Mouse (Mus musculus) heart, embryonic 14.5 days (tissue): ENCODE data around the gene Il6ra. TPM values are rescaled to one million over a fixed set of nuclear protein-coding genes. Genes with fewer than 3 reads are reported as not detected.

Source experiments
- ATAC-seq: fragments of 200-750 bp; cut with Nextera tagmentation; 2 replicates; pipeline ENCODE4 v1.8.0; 2017; ENCODE audit warnings: low read depth, moderate TSS enrichment; ENCODE audit not compliant: insufficient number of reproducible peaks, insufficient read depth, low FRiP score
- H3K27ac ChIP-seq, 2 experiments: fragments of 200-500 bp in 1 of 2; fragments of 300-500 bp in 1 of 2; sonication (generic) in 1 of 2; replicated peaks in 1 of 2; 2 replicates each; pipeline ENCODE4 v1.5.1; 2012 to 2014; ENCODE audit warnings: low read depth in 2 of 2, low read length in 2 of 2, control low read depth in 1 of 2, mild to moderate bottlenecking in 1 of 2, mixed read lengths in 1 of 2; ENCODE audit not compliant: control insufficient read depth in 1 of 2, insufficient read depth in 1 of 2
- H3K27me3 ChIP-seq: fragments of 300-500 bp; sonication (generic); 2 replicates; pipeline ENCODE4 v1.6.1; 2014; ENCODE audit warnings: mild to moderate bottlenecking, low read length, control low read depth; ENCODE audit not compliant: control insufficient read depth, insufficient read depth
- H3K36me3 ChIP-seq: fragments of 300-500 bp; sonication (generic); 2 replicates; pipeline ENCODE4 v1.6.1; 2014; ENCODE audit warnings: mild to moderate bottlenecking, control low read depth, low read length, mixed read lengths; ENCODE audit not compliant: control insufficient read depth, insufficient read depth
- H3K4me1 ChIP-seq, 2 experiments: fragments of 200-500 bp in 1 of 2; fragments of 300-500 bp in 1 of 2; sonication (generic) in 1 of 2; 2 replicates each; pipeline ENCODE4 v1.6.1; 2012 to 2014; ENCODE audit warnings: low read length in 2 of 2, control low read depth in 1 of 2, mixed read lengths in 1 of 2; ENCODE audit not compliant: control insufficient read depth in 2 of 2, insufficient read depth in 2 of 2
- H3K4me2 ChIP-seq: fragments of 300-500 bp; sonication (generic); 2 replicates; pipeline ENCODE4 v1.6.1; 2014; ENCODE audit warnings: mild to moderate bottlenecking, low read length
- H3K4me3 ChIP-seq, 2 experiments: fragments of 200-500 bp in 1 of 2; fragments of 300-500 bp in 1 of 2; sonication (generic) in 1 of 2; 2 replicates each; pipeline ENCODE4 v1.5.1; 2012 to 2014; ENCODE audit warnings: low read length in 2 of 2, mild to moderate bottlenecking in 2 of 2, control low read depth in 1 of 2, low read depth in 1 of 2, moderate library complexity in 1 of 2; ENCODE audit not compliant: control insufficient read depth in 1 of 2, insufficient read depth in 1 of 2
- H3K9ac ChIP-seq: fragments of 300-500 bp; sonication (generic); 2 replicates; pipeline ENCODE4 v1.6.1; 2014; ENCODE audit warnings: mild to moderate bottlenecking, low read length
- H3K9me3 ChIP-seq: fragments of 300-500 bp; sonication (generic); 2 replicates; pipeline ENCODE4 v1.6.1; 2016; ENCODE audit warnings: low read length, control low read depth; ENCODE audit not compliant: control insufficient read depth
- WGBS: fragments of 180-500 bp; shearing (Covaris S2); extraction: QIAGEN DNeasy Blood & Tissue Kit; methylation state at CpG from one replicate; pipeline ENCODE4 v1.1.7; 2014; 5-methylcytosine and 5-hydroxymethylcytosine counted together
- polyA plus RNA-seq: library from polyadenylated mRNA; unstranded; fragments of >200 nt; fragmentation: Nextera tagmentation; extraction: Ambion mirVana; gene quantifications from 2 replicates; pipeline ENCODE4 v1.2.1, GENCODE M21; 2014

Il6ra gene
- polyA plus RNA-seq, 1 experiment from 2014 or later: 0.32 TPM

GRCm38 (mm10) chr3:89882556-89883181 is 30.3 kb downstream of the Il6ra start:
- H3K9ac ChIP-seq: no peak overlapping the region
- ATAC-seq: no peak

GRCm38 (mm10) chr3:89880036-89880851 is 32.8 kb downstream of the Il6ra start:
- 55% methylated on average over 5 of the region's 5 CpGs for WGBS
- no peaks in the 10 kb centered on the region for H3K27me3 ChIP-seq
- no peak for ATAC-seq
- peak overlapping the region; percentile 14 to 31; a peak in 2 of 4 replicates for H3K27ac ChIP-seq
- no peak overlapping the region for H3K4me2 ChIP-seq
- no peaks in the 10 kb centered on the region; a peak in 1 of 4 replicates for H3K4me1 ChIP-seq
- H3K9me3 ChIP-seq: no peaks in the 10 kb centered on the region
- no peak overlapping the region for H3K9ac ChIP-seq
- no peaks in the 10 kb centered on the region for H3K36me3 ChIP-seq
- H3K4me3 ChIP-seq: no peak overlapping the region

More at GRCm38 (mm10) chr3:89882556-89883181, 30.3 kb downstream of the Il6ra start:
- Histone ChIP-seq H3K4me1 (no peaks in the 10 kb centered on the region; a peak in 1 of 4 replicates), H3K36me3 (no peaks in the 10 kb centered on the region), H3K27me3 (no peaks in the 10 kb centered on the region), H3K9me3 (no peaks in the 10 kb centered on the region), H3K4me3 (no peak overlapping the region), H3K27ac (no peak overlapping the region), H3K4me2 (no peak overlapping the region)
- WGBS: 76% methylated on average over 8 of the region's 8 CpGs

GRCm38 (mm10) chr3:89879326-89879725 is 33.7 kb downstream of the Il6ra start:
- no peak overlapping the region for H3K9ac ChIP-seq
- no peak overlapping the region for H3K4me2 ChIP-seq
- no peaks in the 10 kb centered on the region; a peak in 1 of 4 replicates for H3K4me1 ChIP-seq
- no peaks in the 10 kb centered on the region for H3K36me3 ChIP-seq
- H3K9me3 ChIP-seq: no peaks in the 10 kb centered on the region
- H3K4me3 ChIP-seq: no peak overlapping the region
- no peak for ATAC-seq
- no peaks in the 10 kb centered on the region for H3K27me3 ChIP-seq
- no peak overlapping the region for H3K27ac ChIP-seq
- 58% methylated on average over 3 of the region's 3 CpGs for WGBS

- no peak overlapping the region for H3K4me2 ChIP-seq
- no peaks in the 10 kb centered on the region for H3K36me3 ChIP-seq
- H3K4me1 ChIP-seq: no peaks in the 10 kb centered on the region; a peak in 1 of 4 replicates
- no peak overlapping the region for H3K4me3 ChIP-seq
- no peak overlapping the region for H3K27ac ChIP-seq
- no peak overlapping the region for H3K9ac ChIP-seq
- no peaks in the 10 kb centered on the region for H3K9me3 ChIP-seq
- H3K27me3 ChIP-seq: no peaks in the 10 kb centered on the region
- 31% methylated on average over 3 of the region's 3 CpGs for WGBS
- ATAC-seq: no peak
Observed at GRCm38 (mm10) chr3:89878456-89878855, 34.5 kb downstream of the Il6ra start.

- ATAC-seq: no peak
- no peak overlapping the region for H3K4me2 ChIP-seq
- H3K9ac ChIP-seq: no peak overlapping the region
- H3K27me3 ChIP-seq: no peaks in the 10 kb centered on the region
- H3K9me3 ChIP-seq: 0 out of 2 replicates have a peak, but pooled peaks cover 6% of the 10 kb centered on the region
- 74% methylated on average over 8 of the region's 8 CpGs for WGBS
- H3K27ac ChIP-seq: no peak overlapping the region
- no peaks in the 10 kb centered on the region for H3K36me3 ChIP-seq
- H3K4me1 ChIP-seq: no peaks in the 10 kb centered on the region; a peak in 1 of 4 replicates
- H3K4me3 ChIP-seq: no peak overlapping the region
Observed at GRCm38 (mm10) chr3:89877129-89877528, 35.9 kb downstream of the Il6ra start.

- H3K27me3 ChIP-seq: no peaks in the 10 kb centered on the region
- WGBS: 65% methylated on average over 4 of the region's 4 CpGs
Observed at GRCm38 (mm10) chr3:89876469-89876868, 36.5 kb downstream of the Il6ra start.

GRCm38 (mm10) chr3:89875781-89876180 is 37.2 kb downstream of the Il6ra start:
- Histone ChIP-seq H3K9me3 (0 out of 2 replicates have a peak, but pooled peaks cover 6% of the 10 kb centered on the region), H3K4me2 (no peak overlapping the region), H3K4me1 (no peaks in the 10 kb centered on the region; a peak in 1 of 4 replicates), H3K27me3 (no peaks in the 10 kb centered on the region), H3K27ac (no peak overlapping the region), H3K36me3 (no peaks in the 10 kb centered on the region), H3K4me3 (no peak overlapping the region), H3K9ac (no peak overlapping the region)
- no peak for ATAC-seq
- WGBS: 82% methylated on average over 8 of the region's 8 CpGs

More at GRCm38 (mm10) chr3:89876469-89876868, 36.5 kb downstream of the Il6ra start:
- 0 out of 2 replicates have a peak, but pooled peaks cover 6% of the 10 kb centered on the region for H3K9me3 ChIP-seq
- H3K4me1 ChIP-seq: no peaks in the 10 kb centered on the region; a peak in 1 of 4 replicates
- no peak overlapping the region for H3K27ac ChIP-seq
- no peak for ATAC-seq
- H3K4me2 ChIP-seq: no peak overlapping the region
- no peak overlapping the region for H3K4me3 ChIP-seq
- no peaks in the 10 kb centered on the region for H3K36me3 ChIP-seq
- H3K9ac ChIP-seq: no peak overlapping the region
